Mouse (Mus musculus) erythroblast, embryonic 14.5 days (primary cell): ENCODE data around the gene Spaca3. TPM values are rescaled to one million over a fixed set of nuclear protein-coding genes. Genes with fewer than 3 reads are reported as not detected.

Experiments used
- H3K27me3 ChIP-seq: 2 replicates; pipeline ENCODE4 v1.6.1; 2012; ENCODE audit warnings: inconsistent platforms; ENCODE audit not compliant: control insufficient read depth
- H3K36me3 ChIP-seq: 2 replicates; pipeline ENCODE4 v1.6.1; 2012; ENCODE audit warnings: mild to moderate bottlenecking, inconsistent platforms; ENCODE audit not compliant: control insufficient read depth
- H3K4me1 ChIP-seq: 2 replicates; pipeline ENCODE4 v1.6.1; 2012; ENCODE audit warnings: inconsistent platforms; ENCODE audit not compliant: control insufficient read depth
- H3K4me3 ChIP-seq: replicated peaks from 2 replicates; pipeline ENCODE3; 2012; ENCODE audit warnings: moderate library complexity, mild to moderate bottlenecking, inconsistent platforms
- H3K9me3 ChIP-seq: 2 replicates; pipeline ENCODE4 v1.6.1; 2012; ENCODE audit warnings: low read length, inconsistent platforms, mixed read lengths; ENCODE audit not compliant: control insufficient read depth
- GATA1 ChIP-seq: IDR thresholded peaks from 2 replicates; pipeline ENCODE4 v1.6.1; 2012; ENCODE audit warnings: low read length, inconsistent platforms, mixed read lengths
- TAL1 ChIP-seq: IDR thresholded peaks from 3 replicates; pipeline ENCODE4 v1.6.1; 2012; ENCODE audit warnings: low read length, inconsistent platforms, mixed read lengths
- polyA plus RNA-seq: library from polyadenylated mRNA; stranded (reverse); fragments of >175 nt; gene quantifications from 2 replicates; pipeline ENCODE4 v1.2.3, GENCODE M21; 2012

Gene Spaca3
- polyA plus RNA-seq, 1 experiment, result not detected

- H3K9me3 ChIP-seq, result no peaks in the 10 kb centered on the region
- TF ChIP-seq GATA1, result no peak
- no peak for TF ChIP-seq TAL1
- peaks cover 4% of the 10 kb centered on the region for H3K27me3 ChIP-seq
- no peaks in the 10 kb centered on the region for H3K36me3 ChIP-seq
- H3K4me3 ChIP-seq, result no peak overlapping the region
- peaks cover 22% of the 10 kb centered on the region for H3K4me1 ChIP-seq
Measured at GRCm38 (mm10) chr11:80821794-80822193, 36.4 kb upstream of the Spaca3 start.

DNA sequence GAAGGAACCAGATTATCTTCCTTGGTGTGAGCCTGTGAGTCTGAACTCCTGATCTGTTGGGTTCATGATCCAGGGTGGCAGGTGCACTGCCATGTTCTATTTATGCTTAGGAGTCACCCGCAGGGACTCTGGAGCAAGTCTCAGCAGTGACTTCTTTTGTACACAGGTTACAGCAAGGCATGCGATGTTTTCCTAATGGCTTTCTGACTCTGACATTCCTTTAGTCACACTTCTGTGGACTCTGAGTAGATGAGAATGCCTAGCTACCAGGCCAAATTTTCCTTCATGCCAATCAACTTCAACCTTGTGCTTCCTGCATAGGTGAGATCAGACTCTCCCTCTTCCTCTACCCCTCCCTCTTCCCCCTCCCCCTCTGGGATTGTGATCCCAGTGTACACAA is 22.8 kb upstream of the Spaca3 start:
- Histone ChIP-seq H3K27me3 (0 out of 2 replicates have a peak, but pooled peaks cover 3% of the 10 kb centered on the region), H3K4me1 (no peaks in the 10 kb centered on the region), H3K9me3 (no peaks in the 10 kb centered on the region), H3K4me3 (no peak overlapping the region), H3K36me3 (no peaks in the 10 kb centered on the region)
- TF ChIP-seq GATA1, result no peak

GRCm38 (mm10) chr11:80835841-80836240 is 22.3 kb upstream of the Spaca3 start:
- TF ChIP-seq TAL1, result no peak
- TF ChIP-seq GATA1, result no peak
- H3K36me3 ChIP-seq, result no peaks in the 10 kb centered on the region
- H3K4me1 ChIP-seq, result no peaks in the 10 kb centered on the region
- no peaks in the 10 kb centered on the region for H3K9me3 ChIP-seq
- H3K4me3 ChIP-seq, result no peak overlapping the region
- 0 out of 2 replicates have a peak, but pooled peaks cover 3% of the 10 kb centered on the region for H3K27me3 ChIP-seq

GRCm38 (mm10) chr11:80838724-80839123 is 19.4 kb upstream of the Spaca3 start:
- no peaks in the 10 kb centered on the region for H3K4me1 ChIP-seq
- 0 out of 2 replicates have a peak, but pooled peaks cover 3% of the 10 kb centered on the region for H3K27me3 ChIP-seq
- no peaks in the 10 kb centered on the region for H3K36me3 ChIP-seq
- TF ChIP-seq GATA1 (no peak), TAL1 (no peak)
- H3K9me3 ChIP-seq, result no peaks in the 10 kb centered on the region
- no peak overlapping the region for H3K4me3 ChIP-seq

- no peak for TF ChIP-seq GATA1
- no peak for TF ChIP-seq TAL1
- Histone ChIP-seq H3K9me3 (no peaks in the 10 kb centered on the region), H3K27me3 (peaks cover 10% of the 10 kb centered on the region), H3K36me3 (no peaks in the 10 kb centered on the region), H3K4me3 (no peak overlapping the region), H3K4me1 (no peaks in the 10 kb centered on the region)
Measured at GRCm38 (mm10) chr11:80843435-80843834, 14.7 kb upstream of the Spaca3 start.

GRCm38 (mm10) chr11:80845486-80845885 is 12.7 kb upstream of the Spaca3 start:
- H3K27me3 ChIP-seq, result peaks cover 10% of the 10 kb centered on the region
- no peaks in the 10 kb centered on the region for H3K36me3 ChIP-seq
- H3K4me1 ChIP-seq, result no peaks in the 10 kb centered on the region
- no peaks in the 10 kb centered on the region for H3K9me3 ChIP-seq
- H3K4me3 ChIP-seq, result no peak overlapping the region
- TF ChIP-seq GATA1 (no peak), TAL1 (no peak)

DNA sequence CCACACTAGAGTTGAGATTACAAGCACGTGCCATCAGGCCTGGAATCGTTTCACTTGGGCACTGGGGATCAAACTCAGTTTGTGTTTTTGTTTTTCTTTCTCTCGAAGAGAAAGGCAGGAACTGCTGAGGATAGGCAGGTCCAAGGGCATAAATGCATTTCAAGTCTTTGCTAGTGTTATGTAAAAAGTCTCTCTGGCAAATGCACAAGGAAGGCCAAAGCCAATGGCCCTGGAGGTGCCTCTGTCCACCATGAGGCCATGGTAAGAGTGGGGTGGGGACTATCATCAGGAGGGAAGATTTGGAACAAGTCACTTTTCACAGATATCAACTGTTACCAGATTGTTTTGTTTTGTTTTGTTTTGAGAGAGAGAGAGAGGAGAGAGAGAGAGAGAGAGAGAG is 12.1 kb upstream of the Spaca3 start:
- TF ChIP-seq TAL1, result no peak
- no peak for TF ChIP-seq GATA1
- H3K27me3 ChIP-seq, result peaks cover 10% of the 10 kb centered on the region
- H3K4me1 ChIP-seq, result no peaks in the 10 kb centered on the region
- no peak overlapping the region for H3K4me3 ChIP-seq
- no peaks in the 10 kb centered on the region for H3K36me3 ChIP-seq
- H3K9me3 ChIP-seq, result no peaks in the 10 kb centered on the region

DNA sequence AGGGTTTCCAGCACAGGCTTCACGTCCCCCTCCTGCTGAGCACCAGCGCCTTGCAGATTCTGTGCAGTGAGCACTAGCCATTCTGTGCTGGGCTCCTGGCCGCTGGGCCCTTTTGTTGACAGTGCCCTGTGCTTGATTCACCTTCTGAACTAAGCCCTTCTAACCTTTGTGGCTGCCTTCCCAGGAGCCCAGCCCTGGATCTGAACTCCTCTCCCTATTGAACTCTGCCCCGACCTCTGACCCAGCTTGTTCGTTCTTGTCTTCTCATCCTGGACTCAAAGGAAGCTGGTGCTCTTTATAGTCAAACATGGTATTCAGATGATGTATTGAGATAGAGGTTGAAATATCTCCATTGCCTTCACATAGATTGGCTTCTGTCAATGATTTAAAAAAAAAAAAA is 10.0 kb upstream of the Spaca3 start:
- TF ChIP-seq GATA1 (no peak), TAL1 (no peak)
- H3K4me3 ChIP-seq, result no peak overlapping the region
- peaks cover 6% of the 10 kb centered on the region for H3K4me1 ChIP-seq
- no peaks in the 10 kb centered on the region for H3K36me3 ChIP-seq
- peaks cover 18% of the 10 kb centered on the region for H3K27me3 ChIP-seq
- no peaks in the 10 kb centered on the region for H3K9me3 ChIP-seq

- Histone ChIP-seq H3K36me3 (no peaks in the 10 kb centered on the region), H3K4me3 (no peak overlapping the region), H3K27me3 (peaks cover 29% of the 10 kb centered on the region), H3K4me1 (peaks cover 34% of the 10 kb centered on the region), H3K9me3 (no peaks in the 10 kb centered on the region)
- TF ChIP-seq GATA1, result no peak
- TF ChIP-seq TAL1, result no peak
Measured at GRCm38 (mm10) chr11:80851859-80852258, 6.3 kb upstream of the Spaca3 start.

DNA sequence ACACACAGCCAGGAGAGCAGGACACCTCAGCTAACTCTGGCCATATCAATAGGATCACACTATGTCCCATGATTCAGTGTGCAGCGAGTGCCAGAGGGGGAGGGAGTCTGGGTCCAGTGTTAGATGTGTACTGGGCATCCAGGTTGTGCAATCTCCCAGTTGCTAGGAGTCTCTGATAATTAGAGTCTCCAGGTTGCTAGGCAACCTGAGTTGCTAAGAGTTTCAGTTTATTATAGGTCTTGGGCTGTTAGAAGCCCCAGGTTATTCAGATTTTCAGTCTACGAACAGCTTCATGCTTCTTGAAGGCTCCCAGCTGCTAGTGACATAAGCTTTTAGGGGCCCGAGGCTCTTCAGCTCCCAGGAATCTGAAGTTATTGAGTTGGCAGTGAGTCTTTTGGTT is 5.2 kb upstream of the Spaca3 start:
- Histone ChIP-seq H3K9me3 (no peaks in the 10 kb centered on the region), H3K4me1 (peaks cover 37% of the 10 kb centered on the region), H3K4me3 (no peak overlapping the region), H3K36me3 (no peaks in the 10 kb centered on the region), H3K27me3 (peaks cover 24% of the 10 kb centered on the region)
- TF ChIP-seq TAL1 (no peak), GATA1 (no peak)
